Mouse (Mus musculus) kidney, embryonic 14.5 days (tissue): ENCODE data around the gene Tmem106a. TPM values are rescaled to one million over a fixed set of nuclear protein-coding genes. Genes with fewer than 3 reads are reported as not detected.
A peak's percentile ranks its signal among the peaks of the same experiment; 100 is the strongest.
"Not testable (repeated sequence)": the region's sequence is repeated elsewhere in the genome, so short reads cannot be mapped to it uniquely, and the experiment has no call there.

Source experiments
- ATAC-seq: fragments of 200-750 bp; cut with Nextera tagmentation; 2 replicates; pipeline ENCODE4 v1.8.0; 2017; ENCODE audit warnings: moderate number of reproducible peaks, mild to moderate bottlenecking, moderate TSS enrichment, moderate library complexity; ENCODE audit not compliant: low FRiP score, low TSS enrichment
- H3K27ac ChIP-seq: fragments of 300-500 bp; sonication (generic); 2 replicates; pipeline ENCODE4 v1.5.1; 2014; ENCODE audit warnings: low read depth, mild to moderate bottlenecking, low read length, moderate library complexity, mixed read lengths
- H3K27me3 ChIP-seq: fragments of 300-500 bp; sonication (generic); 2 replicates; pipeline ENCODE4 v1.6.1; 2014; ENCODE audit warnings: mild to moderate bottlenecking, low read length; ENCODE audit not compliant: control insufficient read depth, insufficient read depth
- H3K36me3 ChIP-seq: fragments of 300-500 bp; sonication (generic); 2 replicates; pipeline ENCODE4 v1.6.1; 2014; ENCODE audit warnings: low read length, mixed read lengths; ENCODE audit not compliant: control insufficient read depth, insufficient read depth
- H3K4me1 ChIP-seq: fragments of 300-500 bp; sonication (generic); 2 replicates; pipeline ENCODE4 v1.6.1; 2014; ENCODE audit warnings: low read length, mixed read lengths; ENCODE audit not compliant: control insufficient read depth, insufficient read depth
- H3K4me2 ChIP-seq: fragments of 300-500 bp; sonication (generic); replicated peaks from 2 replicates; pipeline ENCODE4 v1.6.1; 2014; ENCODE audit warnings: low read depth, mild to moderate bottlenecking, low read length
- H3K4me3 ChIP-seq: fragments of 300-500 bp; sonication (generic); 2 replicates; pipeline ENCODE4 v1.5.1; 2014; ENCODE audit warnings: mild to moderate bottlenecking, low read length
- H3K9ac ChIP-seq: fragments of 300-500 bp; sonication (generic); 2 replicates; pipeline ENCODE4 v1.6.1; 2014; ENCODE audit warnings: low read depth, mild to moderate bottlenecking, low read length, moderate library complexity
- H3K9me3 ChIP-seq: fragments of 300-500 bp; sonication (generic); 2 replicates; pipeline ENCODE4 v1.6.1; 2016; ENCODE audit warnings: low read length; ENCODE audit not compliant: control insufficient read depth
- WGBS: fragments of 180-500 bp; shearing (Covaris S2); extraction: QIAGEN DNeasy Blood & Tissue Kit; methylation state at CpG from one replicate; pipeline ENCODE4 v1.1.7; 2014; 5-methylcytosine and 5-hydroxymethylcytosine counted together
- polyA plus RNA-seq: library from polyadenylated mRNA; unstranded; fragments of >200 nt; fragmentation: Nextera tagmentation; extraction: Ambion mirVana; gene quantifications from 2 replicates; pipeline ENCODE4 v1.2.1, GENCODE M21; 2014

The Tmem106a gene
- polyA plus RNA-seq, 1 experiment from 2014 or later, result 3.8 TPM

DNA sequence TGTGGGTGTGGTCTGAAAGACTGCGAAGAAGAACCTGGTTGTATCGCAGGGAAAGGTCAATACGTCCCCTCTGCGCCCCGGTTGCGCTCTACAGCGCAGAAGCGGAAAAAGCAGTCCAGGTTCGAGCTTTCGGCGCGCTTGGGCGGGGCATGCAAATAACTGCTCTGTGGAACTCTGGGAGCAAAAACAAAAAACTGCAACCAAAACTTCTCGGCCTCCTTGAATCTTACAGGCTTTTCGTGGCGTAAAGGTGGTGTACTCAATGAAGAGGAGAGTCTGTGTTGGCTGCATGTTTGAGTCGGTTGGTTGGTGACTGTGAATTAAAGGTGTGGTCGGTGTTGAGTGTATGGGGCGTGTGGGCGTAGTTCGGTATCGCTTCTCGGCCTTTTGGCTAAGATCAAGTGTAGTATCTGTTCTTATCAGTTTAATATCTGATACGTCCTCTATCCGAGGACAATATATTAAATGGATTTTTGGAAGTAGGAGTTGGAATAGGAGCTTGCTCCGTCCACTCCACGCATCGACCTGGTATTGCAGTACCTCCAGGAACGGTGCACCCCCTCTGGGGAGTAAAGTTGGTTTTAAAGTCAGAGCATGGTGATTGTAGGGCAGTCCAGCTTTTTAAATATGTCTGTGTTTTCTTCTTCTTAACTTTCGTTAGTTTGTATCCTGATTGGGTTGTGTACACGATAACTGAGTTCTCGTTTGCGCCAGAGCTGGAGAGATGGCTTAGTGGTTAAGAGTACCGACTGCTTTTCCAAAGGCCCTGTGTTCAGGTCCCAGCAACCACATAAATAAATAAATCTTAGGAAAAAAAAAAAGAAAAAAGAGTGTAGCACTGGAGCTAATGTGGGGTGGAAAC, 45.2 kb downstream of the Tmem106a start, which contains the start of gene Rdm1:
TSS of gene Rdm1 (plus strand) at position 201 of the 862 bp plus-strand sequence.
- no peaks in the 10 kb centered on the region for H3K9me3 ChIP-seq
- peak; percentile 93 for ATAC-seq
- peak within 1 kb of the TSS; percentile 68 for H3K9ac ChIP-seq
- H3K27me3 ChIP-seq, result no peaks in the 10 kb centered on the region
- H3K4me2 ChIP-seq, result peak within 1 kb of the TSS; percentile 65
- no peaks in the 10 kb centered on the region for H3K36me3 ChIP-seq
- 0 out of 2 replicates have a peak, but pooled peaks cover 3% of the 10 kb centered on the region for H3K4me1 ChIP-seq
- WGBS, result under 1% methylated on average over 31 of the region's 34 CpGs
- H3K27ac ChIP-seq, result peak within 1 kb of the TSS; percentile 96
- H3K4me3 ChIP-seq, result peak within 1 kb of the TSS; percentile 44

- H3K36me3 ChIP-seq, result no peaks in the 10 kb centered on the region
- peak overlapping the region; percentile 39 for H3K4me3 ChIP-seq
- H3K9ac ChIP-seq, result peak overlapping the region; percentile 68
- H3K27me3 ChIP-seq, result no peaks in the 10 kb centered on the region
- no peaks in the 10 kb centered on the region for H3K9me3 ChIP-seq
- H3K27ac ChIP-seq, result peak overlapping the region; percentile 96
- H3K4me1 ChIP-seq, result 0 out of 2 replicates have a peak, but pooled peaks cover 3% of the 10 kb centered on the region
- peak overlapping the region; percentile 61 for H3K4me2 ChIP-seq
- ATAC-seq, result peak; percentile 71
- WGBS, result 1% methylated on average over 32 of the region's 33 CpGs
These were observed 46.0 kb downstream of the Tmem106a start for GRCm38 (mm10) chr11:101627857-101628559.

DNA sequence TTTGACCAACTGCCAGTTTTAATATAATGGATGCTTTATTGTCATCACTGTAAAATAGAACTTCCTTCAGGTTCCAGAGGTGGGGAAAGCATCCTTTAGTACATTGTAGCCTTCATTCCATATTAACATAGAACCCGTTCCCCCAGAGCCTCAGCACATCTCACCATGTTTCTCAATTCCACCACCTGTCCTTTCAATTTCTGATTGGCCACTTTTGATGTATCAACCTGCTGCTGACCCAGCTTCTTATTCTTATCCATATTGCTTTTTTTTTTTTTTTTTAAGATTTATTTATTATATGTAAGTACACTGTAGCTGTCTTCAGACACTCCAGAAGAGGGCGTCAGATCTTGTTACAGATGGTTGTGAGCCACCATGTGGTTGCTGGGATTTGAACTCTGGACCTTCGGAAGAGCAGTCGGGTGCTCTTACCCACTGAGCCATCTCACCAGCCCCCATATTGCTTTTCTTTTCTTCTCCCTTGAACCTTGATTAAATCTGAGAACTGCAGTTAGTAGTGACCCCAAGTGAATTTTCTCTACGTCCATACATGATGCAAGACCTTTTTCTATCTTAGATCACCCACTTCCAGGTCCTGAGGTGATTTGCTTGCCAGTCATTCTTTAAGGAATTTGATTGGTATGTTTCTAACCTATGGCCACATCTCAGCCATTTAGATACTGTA, 46.8 kb downstream of the Tmem106a start:
- H3K36me3 ChIP-seq, H3K27ac ChIP-seq, H3K27me3 ChIP-seq, H3K4me1 ChIP-seq, ATAC-seq, H3K9me3 ChIP-seq: not testable (repeated sequence)
- H3K4me2 ChIP-seq, result peak overlapping the region; percentile 61
- 71% methylated on average over 4 of the region's 5 CpGs for WGBS
- H3K4me3 ChIP-seq, result peak overlapping the region; percentile 39; the same call in 1 of the 2 replicates
- H3K9ac ChIP-seq, result peak overlapping the region; percentile 68; the same call in 1 of the 2 replicates

- H3K27me3 ChIP-seq, result no peaks in the 10 kb centered on the region
- no peak overlapping the region for H3K4me3 ChIP-seq
- no peak overlapping the region for H3K9ac ChIP-seq
- peak; percentile 59 for ATAC-seq
- no peak overlapping the region for H3K4me2 ChIP-seq
- WGBS, result 21% methylated on average over 10 of the region's 10 CpGs
- 0 out of 2 replicates have a peak, but pooled peaks cover 3% of the 10 kb centered on the region for H3K4me1 ChIP-seq
- 0 out of 2 replicates have a peak, but pooled peaks cover 2% of the 10 kb centered on the region for H3K36me3 ChIP-seq
- no peak overlapping the region for H3K27ac ChIP-seq
- H3K9me3 ChIP-seq, result no peaks in the 10 kb centered on the region
These were observed 53.6 kb downstream of the Tmem106a start for GRCm38 (mm10) chr11:101635660-101636059.

- Histone ChIP-seq H3K27me3 (no peaks in the 10 kb centered on the region), H3K9ac (no peak overlapping the region), H3K9me3 (no peaks in the 10 kb centered on the region), H3K4me3 (no peak overlapping the region), H3K36me3 (0 out of 2 replicates have a peak, but pooled peaks cover 2% of the 10 kb centered on the region), H3K4me1 (0 out of 2 replicates have a peak, but pooled peaks cover 3% of the 10 kb centered on the region), H3K27ac (no peak overlapping the region), H3K4me2 (no peak overlapping the region)
- no peak for ATAC-seq
- WGBS, result 87% methylated on average over 4 of the region's 4 CpGs
These were observed 57.7 kb downstream of the Tmem106a start for GRCm38 (mm10) chr11:101639761-101640160.

GRCm38 (mm10) chr11:101640857-101641709, 59.0 kb downstream of the Tmem106a start:
- H3K36me3 ChIP-seq, H3K4me1 ChIP-seq, H3K9me3 ChIP-seq, H3K27me3 ChIP-seq: not testable (repeated sequence)
- ATAC-seq, result peak; percentile 55
- H3K9ac ChIP-seq, result peak overlapping the region; percentile 51; the same call in 1 of the 2 replicates
- H3K4me3 ChIP-seq, result peak overlapping the region; percentile 28
- WGBS, result 5% methylated on average over 50 of the region's 53 CpGs
- H3K4me2 ChIP-seq, result peak overlapping the region; percentile 36
- peak overlapping the region; percentile 74; the same call in 1 of the 2 replicates for H3K27ac ChIP-seq
